Mouse (Mus musculus): ENCODE data around the gene Dkk1.

Dkk1 gene

DNA sequence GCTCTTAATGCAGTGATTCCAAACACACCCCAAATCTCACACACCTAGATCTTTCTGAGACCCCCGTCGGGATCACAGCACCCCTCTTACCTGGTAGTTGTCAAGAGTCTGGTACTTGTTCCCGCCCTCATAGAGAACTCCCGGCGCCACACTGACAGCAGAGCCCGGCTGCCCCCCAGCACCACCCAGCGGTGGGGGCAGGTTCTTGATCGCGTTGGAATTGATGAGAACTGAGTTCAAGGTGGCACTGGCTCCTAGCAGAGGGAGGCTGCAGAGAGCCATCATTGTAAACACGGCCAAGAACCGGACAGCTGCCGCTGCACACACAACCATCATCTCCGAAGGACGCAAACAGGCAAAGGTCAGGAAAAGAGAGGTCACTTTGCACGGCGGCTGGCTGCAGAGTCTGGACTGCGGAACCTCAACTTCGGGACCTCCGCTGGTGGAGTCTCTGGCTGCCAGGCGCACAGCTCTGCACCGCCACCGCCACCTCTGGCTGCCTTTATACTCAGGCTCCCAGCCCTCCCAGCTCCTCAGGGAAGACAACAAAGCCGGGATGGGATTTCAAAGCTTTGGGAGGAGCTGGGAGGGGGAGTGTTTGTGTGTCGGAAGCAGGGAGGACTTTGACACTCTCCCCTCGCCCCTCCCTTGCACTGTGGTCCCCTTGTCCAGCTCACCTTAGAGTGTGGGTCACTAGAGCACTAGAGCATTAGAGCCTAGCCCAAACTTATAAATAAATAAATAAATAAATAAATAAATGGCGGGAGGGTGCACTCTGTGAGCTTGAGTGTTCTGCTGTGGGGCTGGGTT is at the start of gene Dkk1:
Gene Dkk1, minus strand, starts transcription at position 622 of the 810 bp plus-strand sequence.
- DNase-seq: peak; percentile 39 to 57

DNA sequence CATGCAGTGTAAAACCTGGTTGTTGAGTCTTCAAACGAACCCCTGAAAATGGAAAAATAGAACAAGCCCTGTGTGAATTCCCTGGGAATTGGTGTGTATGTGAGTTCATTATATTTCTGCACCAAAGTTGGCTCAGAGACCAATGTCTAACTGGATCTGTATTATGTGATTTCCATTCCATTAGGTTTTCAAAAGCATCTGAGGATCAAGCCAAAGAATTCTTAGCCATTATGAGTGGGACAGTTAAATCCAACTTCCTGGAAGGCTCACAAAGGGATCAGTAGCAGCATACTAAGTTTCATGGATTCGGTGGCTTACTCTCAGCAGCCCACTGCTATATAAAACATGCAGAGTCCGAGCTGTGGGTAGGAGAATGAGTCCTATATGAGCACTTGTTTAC is 36.9 kb upstream of the Dkk1 start:
- DNase-seq: no peak

DNA sequence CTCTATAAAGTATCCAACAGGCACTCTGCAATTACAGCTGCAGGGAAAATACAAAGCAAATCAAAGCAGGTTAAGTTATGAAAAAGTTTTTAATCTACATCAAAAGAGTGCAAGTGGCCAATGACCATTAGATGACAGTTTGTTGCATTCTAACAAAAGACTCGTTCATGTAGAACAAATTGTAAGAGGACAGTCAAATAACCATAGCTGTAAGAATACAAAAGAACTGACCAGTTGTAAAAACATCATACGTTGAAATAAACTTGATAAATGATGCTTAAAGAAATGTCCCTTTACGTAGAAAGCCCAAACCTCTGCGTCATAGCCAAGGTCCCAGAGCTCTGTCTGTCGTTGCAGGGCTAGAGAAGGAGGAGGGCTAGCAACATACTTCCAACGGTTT is 15.1 kb upstream of the Dkk1 start:
- no peak for DNase-seq

DNA sequence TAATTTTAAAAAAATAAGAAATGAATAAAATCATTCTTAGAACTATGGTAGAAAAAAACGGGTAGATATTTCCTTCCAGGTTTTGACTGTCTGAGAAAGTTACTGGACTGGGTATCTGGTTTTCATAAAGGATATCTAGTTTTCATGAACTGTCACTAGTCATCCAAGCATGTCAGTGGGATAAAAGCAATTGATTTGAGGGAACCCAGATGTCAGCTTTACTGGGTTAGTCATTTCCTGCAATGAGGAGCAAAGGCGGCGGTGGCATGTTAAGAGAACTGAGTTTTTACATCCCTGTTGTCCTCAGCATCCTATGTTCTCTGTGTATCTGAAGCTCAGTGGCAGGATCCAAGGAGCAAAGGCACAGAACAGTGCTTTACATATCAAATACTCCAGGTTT is 14.4 kb upstream of the Dkk1 start:
- no peak for DNase-seq

DNA sequence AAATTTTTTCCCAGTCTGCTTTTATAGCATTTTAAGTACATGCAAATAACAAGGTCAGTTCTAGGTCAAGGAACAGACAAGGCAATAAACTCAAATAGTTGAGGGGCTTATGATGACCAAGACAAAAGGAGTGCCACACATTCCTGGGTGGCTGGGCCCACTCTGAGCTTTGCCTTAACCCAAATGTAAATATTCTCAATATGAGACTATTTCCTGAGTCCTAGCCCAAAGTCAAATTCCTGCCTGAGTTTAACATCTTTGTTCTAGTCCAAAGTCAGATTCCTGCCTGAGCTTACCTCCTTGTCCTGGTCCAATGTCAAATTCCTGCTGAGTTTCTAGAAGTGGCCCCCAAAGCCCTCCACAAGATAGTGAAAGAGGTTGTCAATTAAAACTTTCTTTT is 8.6 kb upstream of the Dkk1 start:
- DNase-seq: no peak

DNA sequence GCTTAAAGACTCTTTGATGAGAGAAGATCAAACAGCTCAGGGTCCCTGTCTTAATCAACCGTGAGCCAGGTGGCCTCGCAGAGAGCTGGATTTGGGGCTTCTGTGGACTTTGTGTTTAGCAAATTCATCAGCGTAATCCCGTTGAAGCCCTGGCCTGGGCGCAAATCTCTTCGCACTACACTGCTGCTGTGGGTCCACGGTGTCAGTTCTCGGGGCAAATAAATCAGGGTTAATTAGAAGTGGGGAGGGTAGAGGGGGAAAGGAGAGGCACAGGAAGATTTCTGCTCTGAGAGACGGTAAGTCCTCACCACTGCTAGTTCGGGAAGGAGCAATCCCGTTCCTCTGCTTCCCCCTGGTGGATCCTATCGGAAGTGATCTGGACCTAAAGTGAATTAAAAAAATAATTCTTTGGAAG is 5.0 kb upstream of the Dkk1 start:
- DNase-seq: peak; percentile 61 to 87

DNA sequence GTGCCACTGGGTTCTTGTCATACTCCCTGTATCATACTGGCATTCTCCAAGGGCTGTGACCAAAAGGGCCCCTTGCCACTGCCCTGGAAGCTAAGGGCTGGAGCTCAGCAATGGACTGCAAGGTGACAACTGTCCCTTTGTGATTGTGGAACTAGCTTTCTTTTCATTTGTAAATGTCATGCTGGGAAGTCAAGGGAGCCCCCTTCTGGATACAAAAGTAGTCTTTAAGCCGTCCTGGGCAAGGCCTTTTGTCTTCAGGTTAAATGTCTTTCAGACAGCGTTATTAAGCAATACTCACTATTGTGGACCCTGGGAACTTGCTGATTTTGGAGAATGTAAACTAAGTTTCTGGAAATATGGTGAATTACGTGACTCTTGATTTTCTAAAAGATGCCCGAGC is 4.3 kb upstream of the Dkk1 start:
- DNase-seq: peak in 1 of 2 experiments; percentile 3

DNA sequence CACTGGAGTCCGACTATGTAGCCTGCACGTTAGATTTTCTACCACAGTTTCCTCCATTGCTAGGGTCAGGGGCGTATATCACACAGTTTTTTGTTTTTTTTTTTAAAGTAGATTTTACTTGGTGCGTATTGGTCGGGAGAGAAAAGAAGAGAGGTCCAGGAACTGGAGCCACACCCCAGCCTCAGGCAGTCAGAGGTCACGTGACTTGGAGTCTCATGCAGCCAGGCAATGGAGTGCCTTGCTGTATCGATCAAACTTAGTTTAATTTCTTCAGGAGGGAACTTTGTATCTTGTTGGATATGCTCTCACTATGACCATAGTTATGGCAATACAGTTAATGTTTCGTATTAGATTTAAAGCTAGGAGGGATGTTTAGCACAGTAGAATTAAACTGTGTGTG is 2.8 kb upstream of the Dkk1 start:
- DNase-seq: no peak

DNA sequence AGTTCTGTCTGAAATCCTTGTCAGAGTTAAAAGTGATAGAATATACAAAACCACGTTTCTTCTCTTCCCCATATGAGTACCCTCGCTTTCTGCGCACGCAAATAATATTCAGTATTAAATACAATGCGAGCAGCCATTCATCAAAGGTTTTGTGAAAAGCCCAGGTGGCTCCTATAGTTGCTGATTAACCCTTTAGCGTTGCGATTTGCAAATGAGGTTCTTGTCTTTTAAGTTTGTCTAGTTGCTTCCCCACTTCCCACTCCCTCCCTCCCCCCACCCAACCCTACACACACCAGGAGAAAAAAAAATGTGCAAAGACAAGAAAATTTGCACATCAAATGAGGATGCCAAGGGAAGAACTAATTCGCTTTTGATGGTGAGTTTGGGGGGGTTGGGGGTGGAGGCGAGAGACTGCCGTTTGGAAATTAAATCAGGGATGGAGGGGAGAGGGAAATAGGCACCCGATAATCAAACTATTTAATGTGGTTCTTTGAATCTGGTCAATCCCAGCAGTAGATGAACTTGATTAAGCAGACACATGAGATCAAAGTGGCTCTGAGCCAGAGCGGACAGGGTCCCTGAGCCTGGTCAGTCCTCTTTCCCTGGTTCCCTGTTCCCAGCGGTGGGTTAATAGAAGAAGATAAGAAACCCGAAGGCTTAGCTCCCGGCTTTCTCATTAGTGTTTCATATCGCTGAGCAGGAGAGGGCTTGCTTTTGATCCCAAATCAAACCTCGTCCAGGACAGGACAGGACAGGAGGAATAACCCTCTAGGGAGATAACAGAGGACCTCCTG is 586 bp upstream of the Dkk1 start:
- DNase-seq: no peak

DNA sequence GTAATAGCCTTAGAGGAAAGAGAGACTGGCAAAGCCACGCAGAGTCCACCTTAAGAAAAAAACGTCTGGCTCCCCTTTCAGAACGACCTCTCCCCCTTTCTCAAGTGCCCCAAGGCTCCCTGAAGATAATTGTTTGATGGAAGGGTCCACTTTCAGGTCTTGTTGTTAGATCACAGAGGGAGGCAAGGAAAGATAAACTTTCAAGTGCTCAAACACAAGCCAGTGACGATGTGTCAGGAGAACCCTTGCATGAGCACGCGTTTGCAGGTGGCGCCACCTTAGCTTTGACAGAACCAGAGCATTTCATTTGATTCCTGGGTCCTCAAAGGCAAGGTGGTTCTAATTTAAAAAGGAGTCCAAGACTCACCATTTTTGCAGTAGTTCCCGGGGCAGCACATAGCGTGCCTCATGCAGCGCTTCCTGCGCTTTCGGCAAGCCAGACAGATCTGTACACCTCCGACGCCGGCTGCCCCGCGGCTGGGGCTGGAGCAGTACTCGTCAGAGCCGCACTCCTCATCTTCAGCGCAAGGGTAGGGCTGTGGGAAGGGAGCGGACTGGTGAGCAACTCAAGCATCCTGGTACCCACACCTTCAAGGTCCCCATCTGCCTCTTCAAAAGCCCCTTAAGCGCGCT is 938 bp downstream of the Dkk1 start:
- DNase-seq: peak; percentile 4 to 23

DNA sequence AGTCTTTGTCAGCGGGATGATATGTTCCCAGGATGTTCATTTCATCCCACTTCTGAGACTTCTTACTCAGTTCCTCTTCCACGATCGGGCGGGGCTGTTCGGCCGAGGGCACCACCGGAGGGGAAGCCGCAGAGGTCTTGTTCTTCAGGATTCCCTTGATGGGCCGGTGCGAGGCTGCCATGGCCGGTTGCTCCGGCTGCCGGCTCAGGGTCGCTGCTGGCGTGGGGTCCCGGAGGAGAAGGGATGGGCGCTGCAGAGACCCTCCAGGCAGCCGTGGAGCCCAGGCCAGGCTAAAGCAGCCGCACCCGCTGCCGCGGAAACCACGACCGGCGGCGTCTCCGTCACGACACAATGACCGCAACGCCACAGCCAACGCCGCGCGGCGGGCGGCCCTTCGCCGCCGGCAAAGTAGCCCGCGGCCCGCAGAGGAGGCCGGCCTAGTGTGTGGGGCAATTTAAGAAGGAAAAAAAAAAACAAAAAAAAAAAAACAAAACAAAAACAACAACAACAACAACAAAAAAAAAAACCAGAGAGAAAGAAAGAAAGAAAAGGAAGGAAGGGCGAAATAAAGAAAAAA is 10.0 kb downstream of the Dkk1 start:
- DNase-seq: peak in 1 of 2 experiments; percentile 20

DNA sequence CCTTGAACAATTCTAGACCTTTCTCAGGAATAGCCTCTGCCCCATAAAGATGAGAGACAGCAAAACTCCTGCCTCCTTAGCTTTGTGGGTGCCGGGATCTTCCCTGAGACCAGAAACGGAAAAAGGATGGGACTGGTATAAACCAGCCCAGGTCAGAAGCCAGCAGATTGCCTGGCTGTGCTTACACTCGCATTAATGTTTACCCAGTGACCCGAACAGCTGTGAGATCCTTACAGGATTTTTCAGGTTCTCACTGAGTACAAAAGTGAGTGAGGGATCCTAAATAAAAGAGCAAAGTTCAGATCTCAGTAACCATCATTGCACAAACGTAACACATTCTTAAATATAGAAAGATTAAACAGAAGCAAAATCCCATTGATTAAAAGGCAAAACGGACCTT is 32.7 kb downstream of the Dkk1 start:
- peak; percentile 60 to 84 for DNase-seq

DNA sequence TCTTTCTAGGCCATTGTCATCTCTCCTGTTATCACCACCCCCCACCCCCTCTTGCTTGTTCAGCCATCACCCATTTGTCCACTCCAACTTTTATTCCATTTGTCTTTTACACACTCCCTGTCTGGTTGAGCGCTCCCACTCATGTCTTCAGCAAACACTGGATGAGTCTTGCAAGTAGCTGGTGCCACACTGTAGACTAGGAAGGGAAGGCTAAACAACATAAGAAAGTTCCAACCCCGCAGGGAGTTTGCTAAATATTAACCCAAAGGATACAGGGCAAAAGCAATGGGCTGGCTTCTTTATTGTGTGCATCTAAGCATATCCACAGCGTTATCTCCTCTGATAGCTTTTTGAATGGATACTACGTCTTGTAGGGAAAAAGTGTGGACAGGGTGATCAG is 39.0 kb downstream of the Dkk1 start:
- peak in 1 of 2 experiments; percentile 56 for DNase-seq

DNA sequence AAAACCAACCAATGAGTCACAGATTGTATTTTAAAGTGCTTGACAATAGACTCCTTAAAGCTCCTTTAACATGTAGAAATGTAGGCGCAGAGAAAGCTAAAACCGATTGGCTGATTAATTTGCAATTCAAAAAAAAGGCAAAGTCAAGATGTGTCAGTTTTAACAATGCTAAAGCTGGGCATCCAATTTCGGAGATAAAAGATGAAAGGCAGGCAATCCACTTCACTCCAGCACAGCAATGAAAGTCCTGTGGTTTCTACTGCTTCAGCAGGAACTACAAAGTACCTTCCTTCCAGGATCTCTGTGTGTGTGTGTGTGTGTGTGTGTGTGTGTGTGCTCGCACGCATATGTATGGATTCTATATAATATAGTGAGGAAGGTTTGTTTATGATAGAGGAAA is 44.0 kb downstream of the Dkk1 start:
- no peak for DNase-seq

Measured in kidney, postnatal 36 days (tissue).